Mouse (Mus musculus) hindbrain, embryonic 12.5 days (tissue): ENCODE data around the gene Smim24. TPM values are rescaled to one million over a fixed set of nuclear protein-coding genes. Genes with fewer than 3 reads are reported as not detected.

Experiments
- ATAC-seq: fragments of 200-750 bp; cut with Nextera tagmentation; 2 replicates; pipeline ENCODE4 v1.8.0; 2017; ENCODE audit warnings: moderate TSS enrichment; ENCODE audit not compliant: low FRiP score
- H3K27ac ChIP-seq: fragments of 300-500 bp; sonication (generic); 2 replicates; pipeline ENCODE4 v1.5.1; 2016; ENCODE audit warnings: mild to moderate bottlenecking
- H3K27me3 ChIP-seq: fragments of 300-500 bp; sonication (generic); 2 replicates; pipeline ENCODE4 v1.6.1; 2016; ENCODE audit warnings: mild to moderate bottlenecking
- H3K36me3 ChIP-seq: fragments of 300-500 bp; sonication (generic); 2 replicates; pipeline ENCODE4 v1.6.1; 2016; ENCODE audit warnings: mild to moderate bottlenecking
- H3K4me1 ChIP-seq: fragments of 300-500 bp; sonication (generic); 2 replicates; pipeline ENCODE4 v1.6.1; 2016
- H3K4me2 ChIP-seq: fragments of 300-500 bp; sonication (generic); replicated peaks from 2 replicates; pipeline ENCODE4 v1.6.1; 2016; ENCODE audit warnings: mild to moderate bottlenecking
- H3K4me3 ChIP-seq: fragments of 300-500 bp; sonication (generic); 2 replicates; pipeline ENCODE4 v1.5.1; 2016; ENCODE audit warnings: mild to moderate bottlenecking
- H3K9ac ChIP-seq: fragments of 300-500 bp; sonication (generic); 2 replicates; pipeline ENCODE4 v1.6.1; 2016; ENCODE audit warnings: mild to moderate bottlenecking, moderate library complexity
- H3K9me3 ChIP-seq: fragments of 300-500 bp; sonication (generic); replicated peaks from 2 replicates; pipeline ENCODE4 v1.6.1; 2016; ENCODE audit warnings: mild to moderate bottlenecking
- WGBS: fragments of 180-500 bp; shearing (Covaris S2); methylation state at CpG from one replicate; pipeline ENCODE4 v1.1.7; 2016; 5-methylcytosine and 5-hydroxymethylcytosine counted together
- polyA plus RNA-seq: library from polyadenylated mRNA; unstranded; fragments of >200 nt; fragmentation: Nextera tagmentation; extraction: Ambion mirVana; gene quantifications from 2 replicates; pipeline ENCODE4 v1.2.1, GENCODE M21; 2016

The Smim24 gene
- polyA plus RNA-seq, 1 experiment from 2014 or later, result 2.7 TPM

- peaks cover 68% of the 10 kb centered on the region for H3K27me3 ChIP-seq
- no peaks in the 10 kb centered on the region for H3K9me3 ChIP-seq
- H3K9ac ChIP-seq, result peak overlapping the region; percentile 36; the same call in 1 of the 2 replicates
- H3K4me3 ChIP-seq, result no peak overlapping the region
- no peak overlapping the region for H3K27ac ChIP-seq
- peaks cover 5% of the 10 kb centered on the region for H3K36me3 ChIP-seq
- H3K4me1 ChIP-seq, result peaks cover 39% of the 10 kb centered on the region
- WGBS, result 6% methylated on average over 21 of the region's 25 CpGs
- no peak for ATAC-seq
- peak overlapping the region; percentile 21; the same call in 1 of the 2 replicates for H3K4me2 ChIP-seq
Measured at GRCm38 (mm10) chr10:81424246-81425051, 31.6 kb downstream of the Smim24 start.

- ATAC-seq, result no peak
- H3K9ac ChIP-seq, result peak overlapping the region; percentile 32; the same call in 1 of the 2 replicates
- 27% methylated on average over 10 of the region's 10 CpGs for WGBS
- peaks cover 44% of the 10 kb centered on the region for H3K4me1 ChIP-seq
- no peaks in the 10 kb centered on the region for H3K36me3 ChIP-seq
- H3K9me3 ChIP-seq, result no peaks in the 10 kb centered on the region
- H3K27ac ChIP-seq, result no peak overlapping the region
- peaks cover 68% of the 10 kb centered on the region for H3K27me3 ChIP-seq
- 0 out of 2 replicates have a peak overlapping the region, but pooled peaks have one; percentile 5 for H3K4me3 ChIP-seq
- H3K4me2 ChIP-seq, result peak overlapping the region; percentile 21; the same call in 1 of the 2 replicates
Measured at GRCm38 (mm10) chr10:81425236-81425850, 32.5 kb downstream of the Smim24 start.

DNA sequence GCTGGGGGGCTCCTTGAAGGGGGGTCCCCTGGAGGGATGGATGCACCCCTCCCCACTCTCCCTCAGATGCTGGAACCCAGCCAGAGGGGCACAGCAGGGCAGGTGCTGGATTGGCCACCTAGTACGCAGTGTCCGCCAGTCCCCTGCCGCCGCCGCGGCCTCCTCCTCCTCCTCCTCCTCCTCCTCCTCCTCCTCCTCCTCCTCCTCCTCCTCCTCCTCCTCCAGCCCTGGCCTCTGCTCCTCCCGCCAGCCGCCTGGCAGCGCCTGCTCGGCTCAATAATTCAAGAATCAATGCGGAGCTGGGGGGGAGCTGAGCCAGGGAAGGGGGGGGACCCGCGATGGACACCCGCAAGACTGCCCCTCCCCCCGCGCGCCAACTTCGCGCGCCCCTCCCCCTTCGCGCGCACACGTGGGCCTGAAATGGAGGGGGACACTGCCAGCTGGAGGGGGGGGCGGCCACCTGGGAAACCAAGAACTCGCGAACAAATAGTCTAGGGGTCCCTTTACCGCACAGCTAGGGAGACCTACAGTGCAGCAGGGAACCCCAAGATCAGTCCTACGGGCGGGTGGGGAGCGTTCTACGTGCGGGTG lies 33.3 kb downstream of the Smim24 start:
- no peak for ATAC-seq
- Histone ChIP-seq H3K4me2 (peak overlapping the region; percentile 67), H3K27ac (no peak overlapping the region), H3K27me3 (peaks cover 69% of the 10 kb centered on the region), H3K9me3 (no peaks in the 10 kb centered on the region), H3K36me3 (no peaks in the 10 kb centered on the region), H3K9ac (peak overlapping the region; percentile 63), H3K4me1 (peaks cover 46% of the 10 kb centered on the region), H3K4me3 (peak overlapping the region; percentile 38)
- WGBS, result 3% methylated on average over 20 of the region's 33 CpGs

DNA sequence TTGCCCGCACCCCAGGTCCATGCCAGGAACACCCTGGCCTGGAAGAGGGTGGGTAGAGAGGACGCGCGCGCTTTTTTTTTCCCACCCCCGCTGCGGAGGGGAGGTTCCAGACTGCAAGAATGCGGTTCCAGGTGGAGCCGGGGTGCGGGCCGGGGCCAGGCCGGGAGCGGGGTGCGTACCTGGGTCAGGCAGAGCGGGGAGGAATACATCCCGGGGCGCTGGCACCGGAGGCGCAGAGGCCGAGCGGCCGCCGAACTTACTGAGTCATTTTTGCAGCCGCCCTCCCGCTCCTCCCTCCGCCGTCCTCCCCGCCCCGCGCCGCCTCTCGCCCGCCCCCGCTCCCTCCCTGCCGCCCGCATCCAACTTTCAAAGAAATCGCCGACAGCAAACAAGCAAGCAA lies 34.0 kb downstream of the Smim24 start:
- peak overlapping the region; percentile 38 for H3K4me3 ChIP-seq
- H3K4me1 ChIP-seq, result peaks cover 51% of the 10 kb centered on the region
- H3K36me3 ChIP-seq, result no peaks in the 10 kb centered on the region
- H3K9ac ChIP-seq, result peak overlapping the region; percentile 63
- H3K9me3 ChIP-seq, result no peaks in the 10 kb centered on the region
- no peak for ATAC-seq
- peaks cover 74% of the 10 kb centered on the region for H3K27me3 ChIP-seq
- no peak overlapping the region for H3K27ac ChIP-seq
- under 1% methylated on average over 21 of the region's 38 CpGs for WGBS
- H3K4me2 ChIP-seq, result peak overlapping the region; percentile 67

- Histone ChIP-seq H3K27ac (no peak overlapping the region), H3K9ac (peak overlapping the region; percentile 63), H3K36me3 (no peaks in the 10 kb centered on the region), H3K27me3 (peaks cover 70% of the 10 kb centered on the region), H3K4me3 (peak overlapping the region; percentile 38), H3K4me2 (peak overlapping the region; percentile 67), H3K9me3 (no peaks in the 10 kb centered on the region), H3K4me1 (peaks cover 51% of the 10 kb centered on the region)
- WGBS, result 24% methylated on average over 3 of the region's 3 CpGs
- no peak for ATAC-seq
Measured at GRCm38 (mm10) chr10:81427327-81427726, 34.5 kb downstream of the Smim24 start.

DNA sequence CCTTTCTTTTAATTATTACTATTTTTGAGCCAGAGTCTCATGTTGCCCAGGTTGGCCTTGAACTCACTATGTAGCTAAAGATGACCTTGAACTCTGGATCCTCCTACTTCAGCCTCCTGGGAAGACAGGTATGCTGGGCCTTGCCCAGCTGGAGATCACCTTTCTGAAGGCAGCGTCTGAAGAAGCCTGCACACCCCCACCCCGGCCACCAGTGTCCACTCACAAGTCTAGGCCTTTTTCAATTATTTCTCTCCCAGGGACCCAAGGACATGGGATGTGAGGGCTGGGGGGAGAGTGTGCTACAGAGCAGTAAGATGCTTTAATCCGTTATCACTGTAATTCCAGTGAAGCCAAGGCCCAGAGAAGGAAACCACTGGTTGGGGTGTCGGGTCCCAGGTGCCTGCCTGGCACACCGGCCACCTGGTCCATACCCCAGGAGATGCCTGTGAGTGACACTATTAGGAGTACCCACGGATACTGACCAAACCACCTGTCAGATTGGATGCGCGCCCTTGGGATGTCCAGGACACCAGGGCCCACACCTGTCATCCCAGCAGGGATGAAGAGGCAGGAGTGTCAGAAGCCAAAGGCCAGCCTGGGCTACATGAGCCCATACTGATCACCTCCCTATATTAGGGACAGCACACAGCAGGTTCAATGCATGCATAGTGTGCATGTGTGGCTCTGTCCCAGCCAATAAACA lies 35.1 kb downstream of the Smim24 start:
- peaks cover 66% of the 10 kb centered on the region for H3K27me3 ChIP-seq
- H3K4me2 ChIP-seq, result no peak overlapping the region
- no peak for ATAC-seq
- H3K9me3 ChIP-seq, result no peaks in the 10 kb centered on the region
- peaks cover 56% of the 10 kb centered on the region for H3K4me1 ChIP-seq
- WGBS, result 76% methylated on average over 8 of the region's 8 CpGs
- no peaks in the 10 kb centered on the region for H3K36me3 ChIP-seq
- no peak overlapping the region for H3K4me3 ChIP-seq
- H3K27ac ChIP-seq, result no peak overlapping the region
- H3K9ac ChIP-seq, result no peak overlapping the region

- H3K4me3 ChIP-seq, result no peak overlapping the region
- no peak overlapping the region for H3K9ac ChIP-seq
- H3K9me3 ChIP-seq, result no peaks in the 10 kb centered on the region
- no peak for ATAC-seq
- no peak overlapping the region for H3K4me2 ChIP-seq
- 94% methylated on average over 7 of the region's 7 CpGs for WGBS
- no peaks in the 10 kb centered on the region for H3K36me3 ChIP-seq
- H3K27me3 ChIP-seq, result peaks cover 67% of the 10 kb centered on the region
- no peak overlapping the region for H3K27ac ChIP-seq
- H3K4me1 ChIP-seq, result peaks cover 57% of the 10 kb centered on the region
Measured at GRCm38 (mm10) chr10:81428507-81428870, 35.6 kb downstream of the Smim24 start.

GRCm38 (mm10) chr10:81429092-81429491 lies 36.2 kb downstream of the Smim24 start:
- Histone ChIP-seq H3K27ac (no peak overlapping the region), H3K27me3 (peaks cover 67% of the 10 kb centered on the region), H3K4me1 (peaks cover 60% of the 10 kb centered on the region), H3K4me2 (peak overlapping the region; percentile 67; the same call in 1 of the 2 replicates), H3K4me3 (peak overlapping the region; percentile 80; the same call in 1 of the 2 replicates), H3K9ac (no peak overlapping the region), H3K9me3 (no peaks in the 10 kb centered on the region), H3K36me3 (no peaks in the 10 kb centered on the region)
- WGBS, result 26% methylated on average over 2 of the region's 2 CpGs
- no peak for ATAC-seq

GRCm38 (mm10) chr10:81429605-81430061 lies 36.8 kb downstream of the Smim24 start:
- ATAC-seq, result peak; percentile 26

GRCm38 (mm10) chr10:81430141-81430830 lies 37.4 kb downstream of the Smim24 start:
- H3K9ac ChIP-seq, result peak overlapping the region; percentile 91
- WGBS, result under 1% methylated on average over 64 of the region's 89 CpGs
- peaks cover 48% of the 10 kb centered on the region for H3K4me1 ChIP-seq
- peak overlapping the region; percentile 67 for H3K4me2 ChIP-seq
- ATAC-seq, result peak; percentile 29
- H3K27ac ChIP-seq, result peak overlapping the region; percentile 94
- H3K36me3 ChIP-seq, result no peaks in the 10 kb centered on the region
- peaks cover 55% of the 10 kb centered on the region for H3K27me3 ChIP-seq
- no peaks in the 10 kb centered on the region for H3K9me3 ChIP-seq
- H3K4me3 ChIP-seq, result peak overlapping the region; percentile 80

More at GRCm38 (mm10) chr10:81429605-81430061, 36.8 kb downstream of the Smim24 start:
- no peaks in the 10 kb centered on the region for H3K9me3 ChIP-seq
- WGBS, result 1% methylated on average over 20 of the region's 20 CpGs
- H3K36me3 ChIP-seq, result no peaks in the 10 kb centered on the region
- peak overlapping the region; percentile 91 for H3K9ac ChIP-seq
- peak overlapping the region; percentile 80 for H3K4me3 ChIP-seq
- peaks cover 55% of the 10 kb centered on the region for H3K4me1 ChIP-seq
- peak overlapping the region; percentile 67 for H3K4me2 ChIP-seq
- peak overlapping the region; percentile 94 for H3K27ac ChIP-seq
- peaks cover 61% of the 10 kb centered on the region for H3K27me3 ChIP-seq

GRCm38 (mm10) chr10:81430831-81431525 lies 38.1 kb downstream of the Smim24 start:
- Histone ChIP-seq H3K36me3 (no peaks in the 10 kb centered on the region), H3K9ac (peak overlapping the region; percentile 91), H3K4me3 (peak overlapping the region; percentile 80), H3K27me3 (peaks cover 48% of the 10 kb centered on the region), H3K4me1 (peaks cover 43% of the 10 kb centered on the region), H3K9me3 (no peaks in the 10 kb centered on the region), H3K4me2 (peak overlapping the region; percentile 67), H3K27ac (peak overlapping the region; percentile 94)
- no peak for ATAC-seq
- WGBS, result 2% methylated on average over 62 of the region's 70 CpGs
